Mouse (Mus musculus): ENCODE data around the gene Chrnb1.

DNA sequence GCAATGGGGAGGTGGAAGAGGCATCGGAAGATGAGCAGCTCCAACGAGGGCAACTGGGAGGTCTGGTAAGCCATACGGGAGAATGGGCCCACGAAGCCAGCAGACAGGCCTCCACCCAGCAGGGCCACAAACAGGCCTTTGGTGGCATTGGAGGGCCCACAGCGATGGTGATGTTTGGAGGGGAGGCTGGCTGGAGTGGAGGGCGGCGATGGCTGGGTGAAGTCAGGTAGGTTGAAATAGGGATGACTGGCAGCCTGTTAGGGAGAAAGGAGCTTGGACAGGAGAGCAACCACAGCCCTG, 34.9 kb downstream of the Chrnb1 start:
- no peak for TF ChIP-seq CTCF (IDR thresholded peaks at IDR 0.05; ENCODE audit: low read depth)
- TF ChIP-seq EP300 (IDR thresholded peaks at IDR 0.05; ENCODE audit: low read depth): no peak

Measured in heart, postnatal 0 days (tissue).